Mouse (Mus musculus): ENCODE measurements at regions not wholly inside any gene's neighbourhood (a gene's known extent, or its start where the extent isn't known, plus 50 kb on each side); places are given as distances from the start of the nearest gene placed in this dataset.

DNA sequence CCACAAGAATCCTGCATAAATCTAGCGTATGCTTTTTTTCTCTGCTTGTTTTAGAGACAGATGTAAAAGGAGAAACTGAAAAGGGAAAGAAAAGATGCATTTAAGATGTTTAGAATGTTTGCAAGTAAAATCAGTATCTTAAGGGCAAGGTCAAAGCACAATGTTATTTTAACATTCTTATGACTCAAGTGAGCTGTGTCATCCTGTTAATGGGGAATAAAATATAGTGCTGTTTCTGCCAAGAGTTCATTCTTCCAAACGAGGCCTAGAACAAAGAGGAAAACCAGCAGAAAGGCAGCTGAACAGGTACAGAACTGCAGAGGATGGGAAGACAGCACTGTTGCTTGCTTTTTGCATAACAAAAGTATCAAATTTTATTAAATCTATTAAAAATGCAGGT lies 156.7 kb upstream of the Tmtc1 start:
- DNase-seq (ENCODE audit: low spot score): no peak

DNA sequence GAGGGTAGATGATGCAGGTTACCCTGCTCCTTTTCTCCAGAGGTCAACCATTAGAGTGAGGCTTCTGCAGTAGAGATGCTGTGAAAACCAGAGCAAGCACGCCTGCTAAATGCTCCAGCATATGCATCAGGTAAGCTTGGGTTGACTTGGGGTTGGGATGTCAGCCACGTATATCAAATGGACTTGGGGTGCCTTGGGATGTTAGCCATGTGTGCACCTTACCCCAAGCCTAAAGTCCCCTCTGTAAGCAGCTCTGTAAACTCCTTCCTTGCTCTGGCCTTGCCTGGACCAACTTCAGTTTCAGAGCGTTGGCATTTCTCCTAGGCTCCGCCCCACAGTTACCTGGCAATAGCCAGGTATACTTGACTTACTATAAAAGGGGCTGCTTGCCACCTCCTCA lies 155.3 kb upstream of the Tmtc1 start:
- DNase-seq (ENCODE audit: low spot score): no peak

DNA sequence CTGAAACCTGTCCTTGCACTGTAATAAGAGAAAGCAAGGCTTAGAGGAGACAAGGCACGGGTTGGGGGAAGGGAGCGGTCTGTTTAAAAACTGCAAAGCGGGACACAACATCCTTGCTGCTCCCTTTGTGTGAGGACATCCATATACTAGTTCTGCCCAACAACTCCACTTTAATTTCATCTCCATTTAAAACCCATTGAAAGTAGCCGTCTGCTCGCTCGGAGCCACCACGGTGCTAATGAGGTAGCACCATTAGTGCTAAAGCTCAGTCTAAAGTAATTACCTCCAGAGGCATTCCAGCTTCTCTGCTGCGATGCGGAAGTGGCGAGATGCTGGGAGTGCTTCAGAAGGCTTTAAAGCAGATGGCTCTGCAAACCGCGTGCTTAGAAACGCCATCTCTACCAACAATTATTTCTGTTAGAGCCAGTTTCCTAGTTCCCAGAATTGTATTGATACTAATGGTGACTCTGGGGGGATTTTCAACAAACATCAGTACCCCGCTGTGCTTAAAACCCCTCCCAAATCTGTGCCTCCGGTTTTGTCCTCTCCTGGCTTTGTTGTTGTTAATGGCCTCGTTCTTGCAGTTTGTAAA lies 154.7 kb upstream of the Tmtc1 start:
- DNase-seq (ENCODE audit: low spot score): no peak

DNA sequence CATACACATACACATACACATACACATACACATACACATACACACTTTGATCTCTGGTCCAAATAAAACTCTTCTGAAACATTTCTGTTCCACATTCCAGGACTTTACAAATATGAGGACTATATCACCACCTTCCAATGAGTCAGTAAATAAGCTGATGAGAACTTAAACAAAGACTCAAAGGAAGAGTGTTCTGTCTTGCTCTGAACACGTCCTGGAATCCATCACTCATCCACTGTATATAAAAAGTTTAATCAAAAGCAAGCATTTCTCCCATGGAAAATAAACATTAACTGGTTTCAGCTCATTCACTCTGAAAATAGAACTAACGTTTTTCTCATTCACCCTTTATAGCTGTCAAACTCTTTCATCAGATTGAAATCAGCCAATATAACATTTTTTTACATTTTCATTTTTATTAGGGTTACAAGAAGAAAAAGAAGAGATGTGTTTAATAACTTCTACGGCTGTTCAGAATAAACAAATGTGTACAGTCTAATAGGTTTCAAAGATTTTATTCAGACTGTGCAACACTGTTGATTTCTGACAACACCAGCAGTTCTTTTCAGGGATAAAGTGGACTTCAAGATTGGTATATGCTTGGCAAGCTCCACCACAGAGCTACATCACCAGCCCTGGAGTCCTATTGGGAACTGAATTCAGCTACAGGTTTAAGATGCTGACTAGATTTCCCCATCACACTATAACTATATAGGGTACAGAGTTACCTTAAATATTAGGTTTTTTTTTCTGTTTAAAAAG lies 151.0 kb upstream of the Tmtc1 start:
- DNase-seq (ENCODE audit: low spot score): no peak

DNA sequence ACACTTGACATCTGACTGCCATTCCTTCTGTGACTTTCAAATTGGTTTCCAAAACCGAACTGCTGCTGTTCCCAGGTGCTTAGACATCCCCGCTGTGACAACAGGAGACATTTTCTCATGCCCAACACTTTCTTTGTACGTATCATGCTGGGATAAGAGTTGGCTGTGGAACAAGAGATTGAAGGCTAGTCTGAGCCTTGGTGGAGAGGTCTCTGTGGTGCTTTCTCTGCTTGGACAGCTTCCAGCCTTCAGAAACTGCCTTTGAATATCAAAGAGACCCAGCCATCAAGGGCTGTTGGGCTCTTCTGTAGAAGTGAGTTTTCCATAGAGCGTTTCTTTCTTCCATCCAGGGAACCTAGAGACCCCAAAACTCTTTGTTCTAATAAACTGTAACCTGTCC lies 144.8 kb upstream of the Tmtc1 start:
- no peak for DNase-seq (ENCODE audit: low spot score)

DNA sequence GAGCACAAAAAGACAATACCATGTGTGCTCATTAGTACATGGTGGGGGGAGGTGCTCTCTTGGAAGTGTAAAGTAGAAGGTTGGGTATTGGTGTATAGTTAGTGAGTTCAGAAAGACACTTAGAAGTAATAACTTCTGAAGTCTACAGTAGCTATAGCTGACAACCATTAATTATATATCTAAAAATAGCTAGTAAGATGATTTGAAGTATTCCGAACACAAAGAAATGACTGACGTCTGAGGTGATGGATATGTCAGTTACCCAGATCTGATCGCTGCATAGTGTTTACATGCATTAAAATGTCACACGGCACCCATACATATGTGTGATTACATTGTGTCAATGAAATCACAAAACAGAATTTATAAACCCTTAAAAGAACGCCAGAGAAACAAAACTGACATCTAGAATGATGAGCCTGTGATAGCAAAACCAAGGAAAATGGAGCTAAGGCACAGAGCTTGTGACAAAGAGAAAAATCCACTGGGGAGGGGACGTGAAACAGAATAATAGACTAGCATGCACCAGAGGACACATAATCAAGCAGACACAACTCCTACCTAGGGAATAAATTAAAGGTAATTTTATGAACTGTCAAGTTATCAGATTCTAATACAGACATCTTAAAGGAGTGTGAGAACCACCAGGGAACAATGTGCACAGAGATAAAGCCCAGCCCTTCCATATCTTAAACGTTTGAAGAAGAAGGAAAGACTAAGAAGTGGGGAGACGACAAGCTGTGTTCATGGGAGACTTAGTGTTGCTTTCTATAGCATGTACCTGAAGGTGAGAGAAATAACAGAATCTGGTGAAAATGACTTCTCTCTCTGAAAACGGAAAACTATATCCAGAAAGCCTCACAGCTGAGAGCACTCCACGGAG lies 142.5 kb upstream of the Tmtc1 start:
- no peak for DNase-seq (ENCODE audit: low spot score)

DNA sequence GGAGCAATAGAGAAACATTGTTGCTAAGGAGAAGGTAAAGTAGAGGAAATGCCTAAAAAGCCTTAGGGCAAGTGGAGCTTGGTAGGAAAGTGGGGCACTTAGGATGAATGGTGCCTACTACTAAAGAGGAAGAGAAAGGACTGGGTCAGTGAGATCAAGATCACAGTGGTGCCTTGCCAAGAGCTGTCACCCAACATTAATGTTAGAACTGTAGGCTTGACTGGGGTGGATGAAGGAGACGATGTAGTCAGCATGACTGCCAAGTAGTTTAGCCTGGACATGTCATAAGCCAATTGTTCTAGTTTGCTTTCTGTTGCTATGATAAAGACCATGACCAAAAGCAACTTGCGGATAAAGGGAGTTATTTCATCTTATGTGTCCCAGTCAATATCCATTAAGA lies 139.9 kb upstream of the Tmtc1 start:
- no peak for DNase-seq (ENCODE audit: low spot score)

DNA sequence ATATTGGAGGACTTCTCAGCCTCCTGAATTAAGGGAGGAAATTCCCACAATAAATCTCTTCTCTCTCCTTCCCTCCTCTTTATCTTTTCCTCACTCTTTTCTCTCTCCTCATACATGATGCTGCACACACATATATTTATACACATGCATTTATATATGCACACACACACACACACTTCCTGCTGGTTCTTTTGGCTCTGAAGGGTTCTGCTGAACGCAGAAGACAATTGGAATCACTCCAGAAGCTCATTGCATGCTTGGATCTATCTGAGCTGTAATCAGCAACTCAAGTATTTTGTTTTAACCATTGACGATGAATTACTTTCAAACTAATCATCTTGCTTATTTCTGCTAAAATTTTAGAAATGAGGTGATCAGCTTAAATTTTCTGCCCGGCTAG lies 134.1 kb upstream of the Tmtc1 start:
- no peak for DNase-seq (ENCODE audit: low spot score)

DNA sequence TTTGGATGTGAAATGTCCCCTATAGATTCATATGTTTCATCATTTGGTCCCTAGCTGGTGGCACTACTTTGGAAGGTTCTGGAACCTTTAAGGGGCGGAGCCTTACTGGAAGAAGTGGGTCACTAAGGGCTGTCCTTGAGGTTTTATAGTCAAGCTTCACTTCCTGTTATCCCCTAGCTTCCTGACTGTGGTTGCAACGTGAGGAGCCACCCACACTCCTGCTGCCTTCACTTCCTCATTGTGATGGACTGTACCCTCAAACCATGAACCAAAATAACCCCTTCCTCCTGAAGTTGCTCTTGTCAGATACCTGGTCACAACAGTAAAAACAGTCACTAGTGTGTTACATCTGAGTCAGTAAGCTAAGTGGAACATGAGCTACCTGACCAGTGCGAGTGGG lies 133.5 kb upstream of the Tmtc1 start:
- no peak for DNase-seq (ENCODE audit: low spot score)

DNA sequence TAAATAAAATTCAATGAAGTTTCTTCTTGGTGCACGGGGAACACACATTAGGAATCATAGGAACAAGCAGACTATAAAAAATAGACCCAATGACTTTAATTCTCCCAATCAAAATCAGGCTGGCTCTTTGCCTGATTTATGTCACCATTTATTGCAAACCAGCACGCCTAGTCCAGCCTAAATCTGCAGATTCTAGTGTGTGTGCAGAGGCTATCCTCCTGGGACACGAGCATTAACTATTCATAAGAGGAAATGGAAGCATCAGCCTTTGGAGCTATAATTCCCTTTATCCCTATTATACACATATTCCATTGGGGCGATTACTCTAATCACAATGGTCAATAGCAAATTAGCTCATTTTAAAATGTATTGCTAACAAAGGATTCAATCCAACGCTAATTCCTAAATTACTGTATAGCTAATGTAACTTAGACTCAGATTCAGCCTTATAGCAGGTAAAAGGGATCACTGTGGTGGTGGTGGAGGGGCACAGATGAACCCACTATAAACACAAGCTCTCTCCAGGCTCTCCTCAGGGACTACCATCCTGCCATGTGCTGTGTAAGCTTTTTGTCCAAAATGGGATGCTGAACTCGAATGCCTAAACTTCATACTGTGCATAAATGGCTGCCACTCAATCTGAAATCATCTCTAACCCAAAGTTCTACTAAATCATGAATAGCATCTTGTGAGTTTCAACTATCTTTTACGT lies 130.7 kb upstream of the Tmtc1 start:
- no peak for DNase-seq (ENCODE audit: low spot score)

DNA sequence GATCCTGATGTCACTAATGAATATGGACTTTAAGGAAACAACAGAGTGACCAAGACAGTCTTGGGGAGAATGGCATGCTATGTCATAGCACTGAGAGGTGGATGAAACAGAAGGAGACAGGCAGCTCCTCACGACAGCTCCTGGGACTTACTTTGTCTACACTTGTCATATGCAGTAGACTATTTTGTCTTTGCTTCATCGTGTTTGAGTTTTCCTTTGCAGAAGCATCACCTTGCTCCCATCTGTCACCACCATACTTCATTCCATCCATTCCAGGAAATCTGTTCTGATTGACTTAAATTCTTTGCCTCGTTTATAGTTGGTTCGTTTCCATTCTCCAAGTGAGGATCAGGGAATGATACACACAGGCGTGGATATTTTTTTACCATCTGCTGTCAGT lies 128.0 kb upstream of the Tmtc1 start:
- DNase-seq (ENCODE audit: low spot score): no peak

DNA sequence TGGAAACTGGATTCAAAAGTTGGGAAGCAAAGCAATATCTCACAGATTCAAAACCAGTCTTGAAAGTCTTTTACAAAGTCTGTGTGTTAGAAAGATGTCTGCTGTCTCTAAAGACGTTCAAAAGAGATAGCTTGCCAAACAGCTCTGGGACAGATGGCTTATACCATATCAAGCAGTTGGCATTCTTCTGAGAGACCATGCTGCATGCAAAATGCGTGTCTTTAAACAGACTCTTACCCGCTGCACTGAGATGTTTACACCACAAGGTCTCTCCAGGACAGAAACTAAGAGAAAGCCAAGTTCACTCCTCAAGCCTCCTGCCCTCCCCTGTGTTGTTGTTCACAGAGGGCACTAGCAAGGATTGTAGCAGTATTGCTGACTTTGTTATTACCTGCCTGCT lies 127.5 kb upstream of the Tmtc1 start:
- no peak for DNase-seq (ENCODE audit: low spot score)

DNA sequence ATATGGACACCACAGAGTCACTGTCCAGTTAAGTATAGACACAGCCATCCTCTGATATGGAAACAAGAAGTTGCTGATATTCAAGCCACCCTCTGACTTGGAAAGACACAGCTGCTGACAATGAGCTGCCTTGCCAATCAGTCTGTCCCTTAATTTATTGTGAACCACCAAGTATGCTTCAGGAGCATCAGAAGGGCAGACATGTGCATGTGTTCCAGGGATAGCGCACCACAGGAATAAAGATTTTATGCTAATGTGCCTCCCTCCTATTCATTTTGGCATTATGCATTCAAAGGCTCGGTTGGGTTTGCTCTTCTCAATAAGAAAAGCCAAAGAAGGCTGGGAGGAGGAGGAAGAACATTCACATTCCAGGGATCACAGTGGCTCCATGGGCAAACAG lies 120.0 kb upstream of the Tmtc1 start:
- DNase-seq (ENCODE audit: low spot score): no peak

DNA sequence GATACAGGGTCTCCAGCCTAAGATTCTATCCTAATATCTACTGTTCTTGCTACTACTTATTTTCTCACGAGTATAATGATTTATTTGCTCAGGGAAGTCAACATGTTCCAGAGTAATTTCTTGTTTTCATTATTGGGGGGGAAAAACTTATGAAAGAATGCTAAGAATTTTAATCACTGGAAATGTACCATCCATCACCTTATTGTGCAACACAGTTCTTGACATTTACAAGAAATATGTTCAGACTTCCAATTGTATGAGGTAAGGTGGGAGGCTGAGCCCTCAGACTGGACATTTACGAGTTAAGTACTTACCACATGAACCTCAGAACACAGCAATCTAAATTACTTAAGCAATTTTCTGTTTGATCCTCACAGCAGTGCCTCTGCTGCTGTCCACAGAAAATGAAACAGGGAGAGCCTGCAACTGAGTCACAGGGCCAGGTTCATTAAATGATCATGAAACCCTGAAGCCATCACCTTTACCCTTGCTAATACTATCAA lies 118.1 kb upstream of the Tmtc1 start:
- no peak for DNase-seq (ENCODE audit: low spot score)

DNA sequence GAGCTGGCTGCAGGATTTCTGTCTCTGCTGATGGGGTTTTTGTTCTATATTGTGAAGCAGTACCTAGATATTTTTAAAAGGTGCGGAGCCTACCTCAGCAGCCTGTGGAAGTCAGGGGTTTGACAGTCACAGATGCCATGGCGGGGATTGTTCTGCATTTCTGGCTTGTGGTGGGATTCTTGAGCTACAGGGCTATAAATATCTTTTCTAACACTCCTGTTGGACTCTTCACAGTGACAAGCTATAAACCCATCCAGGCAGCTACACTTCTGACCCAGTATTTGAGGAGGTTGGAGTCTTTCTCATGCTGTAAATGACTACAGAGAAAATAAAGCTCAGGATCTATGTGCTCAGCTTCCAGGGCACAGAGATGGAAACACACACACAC lies 112.3 kb upstream of the Tmtc1 start:
- no peak for DNase-seq (ENCODE audit: low spot score)

DNA sequence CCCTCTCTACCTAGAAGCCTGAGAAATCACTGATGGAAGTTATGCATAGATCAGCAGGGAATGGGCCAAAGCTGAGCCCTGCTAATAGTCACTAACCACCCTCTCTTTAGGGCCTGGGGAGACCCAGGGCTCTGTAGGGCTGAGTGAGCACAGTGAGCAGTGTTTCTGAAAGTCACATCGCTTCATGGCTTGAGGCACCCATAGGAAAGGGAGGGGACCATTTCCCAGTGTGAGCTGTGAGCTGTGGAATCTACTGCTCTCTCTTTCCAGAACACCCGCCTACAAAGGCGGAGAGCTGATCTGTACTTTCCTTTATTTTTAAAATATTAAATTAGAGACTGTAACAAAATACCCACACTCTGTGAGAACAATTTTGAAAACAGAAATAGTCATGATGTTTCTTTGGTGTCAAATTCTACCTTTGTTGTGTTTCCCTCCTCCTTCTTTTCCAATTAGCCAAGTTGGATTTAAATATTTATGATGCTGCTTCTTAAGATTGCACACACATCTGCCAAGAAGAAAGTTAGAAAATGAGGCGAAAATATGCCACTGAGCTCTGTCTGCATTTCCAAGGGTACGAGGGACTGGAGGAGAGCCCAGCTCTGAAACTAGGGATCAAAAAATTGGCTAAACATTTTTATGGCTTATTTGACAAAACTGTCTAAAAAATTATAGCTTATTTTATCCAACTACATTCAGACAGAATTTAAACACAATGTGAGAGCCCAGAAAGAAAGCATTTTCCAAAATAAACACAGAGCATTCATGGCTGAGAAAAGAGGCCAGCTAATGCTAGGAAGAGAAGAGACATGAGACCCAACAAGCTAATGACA lies 111.7 kb upstream of the Tmtc1 start:
- DNase-seq (ENCODE audit: low spot score): no peak

DNA sequence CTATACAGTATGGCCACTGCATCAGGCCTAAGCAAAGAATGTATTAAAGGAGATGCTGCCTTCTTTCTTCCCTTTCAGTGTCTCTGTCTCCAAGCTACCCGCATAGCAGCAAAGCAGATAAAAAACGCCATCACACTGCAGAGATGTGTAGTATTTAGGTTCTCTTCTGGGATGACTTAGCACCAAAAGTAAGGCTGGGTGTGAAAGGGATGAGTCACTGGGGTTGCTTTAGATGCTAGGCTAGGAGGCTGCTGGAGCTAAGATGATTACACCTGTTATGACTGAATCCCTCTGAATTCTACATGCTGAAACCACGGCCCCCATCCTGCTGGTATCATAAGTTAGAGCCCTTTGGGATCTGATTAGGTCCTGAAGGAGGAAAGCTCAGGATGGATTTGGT lies 110.3 kb upstream of the Tmtc1 start:
- DNase-seq (ENCODE audit: low spot score): no peak

DNA sequence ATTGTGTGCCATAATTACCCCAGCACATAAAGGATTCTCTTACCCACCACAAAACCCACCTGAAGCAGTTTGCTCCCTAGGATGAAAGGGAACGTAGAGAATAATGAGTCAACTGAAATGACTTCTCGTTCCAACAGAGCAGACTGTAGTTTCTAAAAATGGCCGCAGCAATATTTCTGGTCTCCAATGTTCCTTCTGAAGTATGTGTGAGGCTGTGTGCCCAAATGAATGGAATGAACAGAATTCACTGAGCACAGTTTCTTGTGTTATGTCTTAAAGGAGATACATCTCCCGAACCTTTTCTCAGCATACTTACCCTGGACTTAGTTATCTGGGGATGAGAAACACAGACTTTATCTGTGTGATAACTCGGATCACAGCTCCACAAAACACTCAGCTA lies 109.4 kb upstream of the Tmtc1 start:
- DNase-seq (ENCODE audit: low spot score): no peak

DNA sequence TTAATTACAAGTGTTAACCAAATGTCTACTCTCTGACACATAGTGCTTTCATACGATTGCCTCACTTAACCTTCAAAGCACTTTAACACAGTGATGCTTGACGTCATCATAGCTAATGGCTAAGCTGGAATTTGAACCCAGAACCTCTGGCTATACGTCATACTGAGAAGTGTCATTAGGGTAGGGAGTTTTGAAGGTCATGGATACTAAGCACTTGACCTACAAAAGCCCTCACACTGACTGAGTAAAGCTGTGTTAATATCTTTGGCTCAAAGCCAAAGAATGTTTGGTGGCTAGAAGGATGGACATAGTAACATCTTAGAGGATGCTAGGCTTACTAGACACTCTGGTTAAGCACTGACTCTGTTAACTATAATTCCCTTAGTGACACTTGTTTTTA lies 106.9 kb upstream of the Tmtc1 start:
- no peak for DNase-seq (ENCODE audit: low spot score)

DNA sequence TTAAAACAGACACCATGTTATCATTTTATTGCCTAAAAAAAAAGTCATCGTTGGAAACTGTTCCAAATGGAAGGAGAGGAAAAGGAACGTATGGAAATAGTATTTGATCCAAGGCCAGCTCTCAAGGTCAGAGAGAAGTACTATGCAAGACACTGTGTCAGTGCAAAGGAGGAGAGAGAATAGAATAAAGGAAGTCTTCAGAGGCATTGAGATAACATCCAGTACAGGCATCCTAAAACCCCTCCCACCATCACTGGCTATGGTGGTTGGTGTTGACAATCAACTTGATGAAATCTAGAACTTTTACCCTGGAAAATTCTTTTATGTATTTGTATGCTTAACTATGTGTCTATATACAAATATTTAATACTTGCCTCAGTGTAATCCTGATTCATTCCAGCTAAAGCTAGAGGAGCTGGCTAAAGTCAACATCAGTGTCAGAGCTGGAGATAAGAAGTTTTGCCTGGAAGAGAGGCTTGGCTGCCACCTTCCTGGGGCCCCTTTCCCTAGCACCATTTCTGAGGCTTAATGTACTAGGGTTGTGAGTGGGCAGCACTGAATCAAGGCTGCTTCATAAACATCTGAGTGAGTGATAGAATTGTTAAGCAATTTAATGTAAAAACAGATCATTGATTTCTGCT lies 104.1 kb upstream of the Tmtc1 start:
- no peak for DNase-seq (ENCODE audit: low spot score)

DNA sequence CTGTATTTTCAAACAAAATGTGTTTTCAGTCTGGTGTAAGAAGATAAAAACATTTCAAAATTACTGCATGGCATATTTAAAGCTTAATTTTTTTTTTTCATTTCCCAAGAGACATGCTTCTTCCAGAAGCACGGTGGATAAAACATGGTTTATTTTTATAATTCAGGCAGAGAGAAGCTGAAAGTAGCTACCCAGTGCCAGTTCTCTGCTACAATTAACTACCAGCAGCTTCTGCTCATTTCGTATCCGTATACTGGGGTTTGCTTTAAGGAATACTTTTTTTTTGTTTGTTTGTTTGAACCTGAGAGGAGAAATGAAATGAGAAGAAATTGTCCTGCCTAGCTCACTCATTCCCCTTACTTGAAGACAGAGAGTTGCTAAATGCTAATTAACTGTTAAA lies 98.9 kb upstream of the Tmtc1 start:
- DNase-seq (ENCODE audit: low spot score): no peak
